Mouse (Mus musculus) spleen, postnatal 36 days (tissue): ENCODE data around the gene Mmp24.
A peak's percentile ranks its signal among the peaks of the same experiment; 100 is the strongest.

Experiments used
- DNase-seq, 2 experiments: peaks; one replicate each; pipeline ENCODE4 v3.0.0; 2022; ENCODE audit warnings: low spot score in 2 of 2, mixed read lengths in 1 of 2

Gene Mmp24

DNA sequence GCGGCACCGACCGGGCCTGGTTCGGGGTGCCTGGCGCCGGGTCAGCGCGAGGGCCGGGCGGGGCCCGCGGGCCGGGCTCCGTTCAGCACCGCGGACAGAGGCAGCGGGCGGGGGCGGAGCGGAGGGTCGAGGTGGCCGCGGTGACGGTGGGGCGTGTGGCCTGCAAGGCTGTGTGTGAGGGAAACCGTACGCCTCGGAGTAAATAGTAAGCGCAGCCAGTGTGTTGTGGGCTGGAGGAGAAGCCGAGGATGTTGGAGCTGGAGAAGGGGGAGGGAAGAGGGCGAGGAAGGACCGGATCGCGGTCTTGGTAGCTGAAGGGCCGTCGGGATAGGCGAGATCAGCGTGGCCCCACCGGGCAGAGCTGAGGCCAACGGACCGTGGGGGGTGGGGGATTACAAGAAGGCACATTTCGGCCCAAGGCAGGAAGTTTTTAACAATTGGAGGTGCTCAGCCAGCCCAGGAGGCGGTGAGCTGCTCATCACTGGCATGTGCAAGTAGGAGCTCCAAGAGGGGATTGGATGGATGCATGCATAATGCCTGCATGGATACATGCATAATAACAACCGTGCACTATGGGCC lies 632 bp downstream of the Mmp24 start:
- DNase-seq, result no peak

DNA sequence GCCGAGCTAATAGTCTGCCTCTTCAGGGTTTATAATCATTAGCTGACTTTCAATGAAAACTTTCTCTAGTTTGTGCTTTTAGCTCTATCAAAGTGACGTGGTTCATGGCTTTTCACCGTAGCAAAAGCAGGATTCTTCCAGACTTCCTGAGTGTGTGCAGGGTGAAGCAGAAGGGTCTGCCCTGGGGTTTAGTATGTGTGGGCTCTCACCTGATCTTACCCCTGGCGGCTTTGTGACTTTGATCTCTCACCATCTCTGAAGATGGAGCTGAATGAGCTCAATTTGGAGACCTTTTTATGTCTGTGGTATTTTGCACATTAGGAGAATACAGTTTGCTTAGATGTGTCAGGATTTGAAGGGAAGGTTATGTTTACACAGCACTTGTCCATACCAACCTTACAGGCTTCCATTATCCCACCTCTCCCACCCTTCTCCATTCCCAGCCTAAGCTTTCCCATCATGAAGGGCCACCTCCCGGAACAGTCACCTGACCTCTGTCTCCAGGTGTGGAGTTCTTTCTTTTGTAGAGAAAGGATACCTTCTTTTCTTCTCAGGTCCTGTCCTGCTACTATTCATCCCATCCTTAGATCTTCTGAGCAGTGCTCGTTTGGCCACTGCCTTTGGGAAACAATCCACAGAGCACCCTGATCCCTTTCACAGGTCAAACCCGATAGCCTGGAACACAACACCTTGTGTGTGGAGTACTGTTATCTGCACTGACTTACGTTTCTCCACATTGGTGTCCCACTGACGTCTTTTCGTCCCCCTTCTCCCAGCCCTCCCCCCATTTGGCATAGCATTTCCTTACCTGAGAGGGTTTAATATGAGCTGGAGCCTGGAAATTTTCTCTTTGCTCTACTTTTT lies 1.9 kb downstream of the Mmp24 start:
- DNase-seq, result no peak

DNA sequence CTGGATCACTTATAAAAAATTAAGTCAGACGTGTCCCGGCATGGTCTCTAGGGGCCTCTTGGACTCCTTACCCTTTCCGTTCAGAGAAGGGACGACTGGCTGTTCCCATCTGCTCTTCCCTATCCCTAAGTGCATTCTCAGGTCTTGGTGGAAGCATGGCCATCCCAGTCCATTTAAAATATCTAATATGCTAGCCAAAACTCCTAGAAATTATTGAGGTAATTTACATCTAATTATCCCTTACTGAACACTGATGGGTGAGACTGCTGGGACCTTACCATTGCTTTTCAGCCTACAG lies 2.5 kb downstream of the Mmp24 start:
- DNase-seq, result no peak

DNA sequence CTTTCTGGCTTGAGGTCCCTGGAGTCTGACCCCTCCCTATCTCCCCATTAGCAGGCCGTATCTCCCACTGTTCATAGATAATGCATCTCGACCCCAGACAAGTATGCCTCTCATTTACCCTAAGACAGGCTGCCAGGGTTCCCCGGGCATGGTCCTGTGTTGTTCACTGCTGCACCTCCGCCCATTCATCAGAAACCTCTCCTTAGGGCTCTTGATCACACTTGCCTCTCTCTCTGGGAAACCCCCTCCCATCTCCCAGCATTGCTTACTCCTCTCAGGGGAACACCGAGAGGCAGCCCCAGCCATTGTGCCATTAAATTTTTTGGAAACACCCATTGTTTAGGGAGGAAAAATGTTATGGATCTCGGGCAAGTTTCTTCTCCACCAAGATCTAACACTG lies 2.9 kb downstream of the Mmp24 start:
- DNase-seq, result no peak

DNA sequence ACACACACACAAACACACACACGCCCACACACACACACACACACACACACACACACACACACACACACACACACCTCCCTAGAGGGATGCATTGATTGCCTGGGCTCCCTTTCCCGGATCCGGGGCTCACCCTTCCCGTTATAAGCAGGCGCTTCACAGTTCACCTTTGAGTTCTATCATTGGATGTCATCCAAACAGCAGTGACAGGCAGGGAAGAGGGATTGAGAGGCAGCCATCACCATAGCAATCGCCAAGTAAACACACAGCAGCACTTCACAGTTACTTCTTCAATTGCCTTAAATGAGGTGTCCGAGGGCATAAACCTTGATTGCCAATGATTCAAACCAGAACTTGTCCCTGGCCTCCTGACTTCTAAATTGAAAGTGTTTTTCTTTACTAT lies 3.9 kb downstream of the Mmp24 start:
- no peak for DNase-seq

DNA sequence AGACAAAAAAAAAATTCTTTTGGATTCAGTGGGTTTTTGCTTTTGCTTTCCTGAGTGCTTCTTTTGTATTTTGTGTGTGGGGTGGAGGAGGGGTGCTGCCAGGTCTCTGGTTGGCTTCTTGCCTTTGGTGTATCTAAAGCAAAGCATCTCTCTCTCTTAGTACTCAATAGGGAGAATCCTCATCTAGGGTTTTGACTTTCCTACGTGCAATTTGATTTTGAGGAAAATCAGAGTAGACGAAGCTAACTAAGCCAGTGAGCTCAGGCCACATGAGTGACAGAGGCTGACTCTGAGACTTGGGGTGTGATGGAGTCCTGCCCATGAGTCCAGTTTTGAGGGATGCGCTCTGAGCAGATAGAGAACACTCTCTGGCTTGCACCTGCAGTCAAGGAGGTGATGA lies 4.4 kb downstream of the Mmp24 start:
- no peak for DNase-seq

DNA sequence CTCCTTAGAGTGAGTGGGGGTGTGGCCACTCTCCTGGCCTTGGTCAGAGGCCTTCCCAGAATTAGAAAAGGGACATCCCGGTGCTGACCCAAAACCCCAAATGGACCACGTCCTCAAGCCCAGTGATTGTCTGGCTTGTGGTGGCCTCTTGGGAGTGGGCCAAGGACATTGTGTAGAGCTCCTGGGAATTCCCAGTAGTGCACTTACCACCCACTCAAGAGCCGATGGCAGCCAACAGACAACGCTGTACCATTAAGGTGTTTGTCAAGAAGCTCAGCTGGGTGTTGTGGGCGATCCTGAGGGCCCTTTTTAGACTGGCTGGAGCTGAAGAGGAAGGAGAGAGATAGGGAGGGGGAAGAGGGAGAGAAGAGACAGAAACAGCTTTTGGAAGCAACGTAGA lies 9.4 kb downstream of the Mmp24 start:
- DNase-seq, result no peak

DNA sequence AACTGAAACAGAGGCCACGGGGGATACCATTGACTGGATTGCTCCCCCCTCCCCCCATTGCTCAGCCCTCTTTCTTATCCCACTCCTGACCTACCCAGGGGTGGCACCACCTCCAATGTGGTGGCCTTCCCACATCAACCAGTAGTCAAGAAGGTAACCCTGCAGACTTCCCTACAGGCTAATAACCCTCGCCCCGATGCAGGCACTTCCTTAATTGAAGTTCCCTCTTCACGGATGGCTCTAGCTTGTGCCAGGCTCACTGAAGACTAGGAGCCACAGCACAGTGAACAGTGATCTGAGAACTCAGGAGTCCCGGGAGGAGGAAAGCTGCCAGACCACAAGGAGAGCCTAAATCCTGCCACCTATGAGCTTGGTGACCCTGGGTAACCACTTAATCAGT lies 11.8 kb downstream of the Mmp24 start:
- no peak for DNase-seq

DNA sequence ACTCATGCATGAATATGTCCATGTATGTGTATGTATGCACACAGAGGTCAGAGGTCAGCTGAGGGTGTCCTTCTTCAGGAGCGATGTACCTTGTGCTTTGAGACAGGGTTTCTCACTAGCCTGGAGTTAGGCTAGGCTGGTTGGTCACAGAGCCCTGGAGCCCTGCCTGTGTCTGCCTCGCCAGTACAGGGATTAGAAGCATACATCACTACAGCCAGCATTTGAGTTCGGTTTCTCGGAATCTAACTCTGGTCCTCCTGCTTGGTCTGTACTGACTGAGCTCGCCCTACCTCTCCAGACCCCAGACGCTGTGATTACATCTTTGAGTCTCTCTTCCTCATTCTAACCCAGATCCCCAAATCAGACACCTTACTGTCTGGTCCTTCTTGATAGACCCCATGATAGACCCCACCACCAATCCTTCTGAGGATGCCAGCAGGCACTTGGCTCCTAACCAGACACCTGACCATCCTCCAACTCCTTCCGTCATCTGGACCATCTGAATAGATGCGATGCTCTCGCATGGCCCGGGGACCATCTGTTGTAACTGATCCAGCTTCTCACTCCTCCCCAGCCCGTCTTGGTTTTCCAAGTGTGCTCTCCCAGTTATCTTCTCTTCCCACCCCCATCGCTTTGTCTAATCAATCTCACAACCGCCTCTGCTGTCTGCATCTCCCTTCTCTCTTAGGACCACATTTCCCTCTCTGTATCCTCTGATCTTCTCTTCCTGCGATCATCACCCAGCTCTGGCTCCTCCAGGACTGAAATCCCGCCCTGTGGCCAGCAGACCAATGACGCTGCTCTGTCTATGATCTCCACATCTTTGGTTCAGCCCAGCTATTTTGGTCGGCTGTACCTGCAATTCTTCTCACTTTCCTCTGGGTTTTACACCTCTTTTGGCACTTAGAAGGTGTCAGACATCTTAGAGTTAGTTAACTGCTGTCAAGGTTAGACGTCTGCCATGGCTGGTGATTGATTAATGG lies 13.1 kb downstream of the Mmp24 start:
- DNase-seq, result no peak

DNA sequence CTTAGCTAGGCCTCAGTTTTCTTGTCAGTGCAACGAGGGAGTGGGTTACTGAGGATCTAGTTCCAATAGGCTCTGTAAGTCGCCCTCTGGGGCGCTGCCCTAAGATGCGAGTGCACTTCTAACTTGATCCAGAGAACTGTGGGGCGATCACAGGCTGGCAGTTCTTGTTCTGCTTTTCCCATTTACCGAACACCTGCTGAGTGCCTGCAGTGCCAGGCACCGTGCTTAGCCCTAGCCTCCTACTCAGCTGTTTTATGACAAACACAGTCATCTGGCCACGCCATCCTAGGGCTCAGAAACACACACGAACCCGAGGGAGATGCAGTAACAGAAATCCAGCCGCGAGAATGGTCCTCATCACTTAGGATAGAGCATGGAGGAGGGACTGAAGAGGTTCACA lies 17.8 kb downstream of the Mmp24 start:
- no peak for DNase-seq

DNA sequence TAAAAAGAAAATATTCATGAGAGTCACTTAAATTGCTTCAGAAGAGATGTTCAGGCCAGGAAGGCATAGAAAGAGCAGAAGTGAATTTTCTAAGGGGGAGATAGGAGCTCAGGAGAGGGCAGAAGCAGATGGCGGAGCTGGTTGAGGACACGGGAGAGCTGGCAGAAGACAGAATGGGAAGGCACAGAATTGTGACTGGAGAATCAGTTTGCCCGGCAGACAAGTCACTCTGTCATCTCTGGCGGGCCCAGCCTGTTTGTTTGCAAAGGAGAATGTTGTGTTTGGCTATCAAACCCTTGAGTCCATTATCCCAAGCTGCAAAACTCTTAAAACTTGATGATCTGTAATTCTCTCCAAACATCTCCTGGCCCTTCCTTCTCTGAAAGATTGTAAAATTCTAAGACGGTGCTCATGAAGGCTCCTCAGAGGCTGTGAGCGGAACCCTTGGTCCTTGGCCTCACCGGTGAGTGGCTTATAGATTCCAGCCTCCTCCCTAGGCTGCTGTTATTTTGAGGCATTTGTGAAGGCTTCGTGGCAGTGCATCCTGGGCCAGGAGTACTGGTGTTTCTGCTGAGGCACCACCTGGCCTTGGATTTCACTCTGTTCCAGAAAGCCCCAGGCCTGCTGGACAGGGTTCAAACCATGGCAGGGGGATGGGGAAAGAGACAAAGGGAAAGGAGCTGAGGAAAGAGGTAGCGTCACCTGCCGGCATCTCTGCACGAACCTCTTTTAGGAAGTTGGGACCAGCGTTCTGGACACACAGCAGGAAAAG lies 19.7 kb downstream of the Mmp24 start:
- no peak for DNase-seq

DNA sequence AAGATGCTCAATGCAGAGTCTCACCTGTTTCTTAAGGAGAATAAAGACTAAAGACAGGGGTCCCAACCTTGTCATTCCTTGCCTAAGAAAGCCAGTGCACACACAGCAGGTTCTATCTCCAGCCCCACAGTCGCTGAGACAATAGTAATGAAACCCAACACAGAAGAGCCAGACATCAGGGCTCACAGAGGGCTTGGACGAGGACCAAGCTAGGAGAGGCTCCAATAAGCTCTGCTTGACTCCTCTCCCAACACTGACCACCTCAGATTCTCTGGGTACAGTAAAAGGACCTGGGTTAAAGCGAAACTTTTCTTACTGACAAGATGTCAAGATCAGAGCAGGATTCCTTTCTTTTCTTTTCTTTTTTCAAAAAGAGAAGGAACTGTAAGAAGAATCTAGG lies 23.5 kb downstream of the Mmp24 start:
- DNase-seq, result no peak

DNA sequence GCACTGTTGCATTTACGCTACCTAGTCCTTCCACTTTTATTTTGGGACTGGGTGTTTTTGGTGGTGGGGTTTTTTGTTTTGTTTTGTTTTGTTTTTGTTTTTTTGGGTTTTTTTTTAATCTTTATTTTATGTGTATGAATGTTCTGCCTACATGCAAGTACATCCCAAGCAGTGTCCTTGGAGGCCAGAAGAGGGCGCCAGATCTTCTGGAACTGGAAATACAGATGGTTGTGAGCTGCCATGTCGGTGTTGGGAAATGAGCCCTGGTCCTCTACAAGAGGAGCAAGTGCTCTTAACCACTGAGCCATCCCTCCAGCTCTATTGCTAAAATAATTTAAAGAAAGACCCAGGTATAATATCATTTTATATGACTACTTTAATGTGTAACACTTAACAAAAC lies 27.6 kb downstream of the Mmp24 start:
- DNase-seq, result no peak

DNA sequence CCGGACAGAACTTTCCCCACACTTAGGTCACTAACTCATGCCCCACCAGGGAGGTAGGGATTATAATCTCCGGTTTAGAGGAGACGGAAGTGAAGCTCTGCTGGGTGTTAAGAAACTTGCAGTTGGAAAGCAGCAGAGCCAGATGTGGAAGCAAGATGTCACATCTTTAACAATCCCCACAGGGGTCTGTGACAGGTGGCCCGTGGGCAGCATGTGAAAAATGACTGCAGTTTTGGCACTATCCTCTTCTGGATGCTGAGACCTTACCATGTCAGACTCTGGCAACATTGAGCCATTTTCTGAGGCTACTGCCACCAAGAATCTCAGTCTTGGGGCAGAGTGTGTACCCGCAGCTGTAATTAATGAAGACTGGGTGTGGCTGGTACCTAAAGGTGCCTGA lies 28.9 kb downstream of the Mmp24 start:
- no peak for DNase-seq

DNA sequence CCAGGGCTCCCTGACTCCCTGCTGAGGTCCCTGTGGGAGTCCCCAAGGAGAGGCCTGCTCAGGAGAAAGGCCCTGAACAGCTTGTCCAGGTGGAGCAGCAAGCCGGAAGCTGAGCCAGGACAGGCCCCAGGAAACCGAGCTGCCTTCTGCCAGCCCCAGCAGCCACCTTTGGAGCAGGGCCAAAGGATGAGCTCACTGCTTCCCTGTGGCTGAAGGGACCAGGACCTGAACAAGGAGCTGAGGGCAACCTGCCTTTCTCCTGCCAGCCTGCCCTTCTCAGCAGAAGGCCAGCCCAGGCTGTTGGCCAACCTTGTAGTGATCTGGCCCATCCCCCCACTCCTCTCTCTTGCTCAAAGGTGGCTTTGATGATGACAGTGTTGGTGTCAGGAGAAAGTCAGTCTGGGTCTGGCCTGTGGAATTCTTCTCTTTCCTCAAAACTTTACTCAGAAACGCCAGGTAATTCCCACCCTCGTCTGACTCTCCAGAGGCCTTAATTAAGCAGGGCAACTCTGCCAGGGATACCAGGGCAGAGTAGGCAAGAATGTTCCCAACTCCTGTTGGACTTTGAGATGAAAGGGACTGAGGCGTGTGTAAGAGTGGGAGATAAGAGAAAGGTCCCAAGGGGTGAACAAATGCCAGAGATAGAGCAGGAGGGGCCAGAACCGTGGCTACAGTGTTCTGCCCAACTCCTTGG lies 30.2 kb downstream of the Mmp24 start:
- no peak for DNase-seq

DNA sequence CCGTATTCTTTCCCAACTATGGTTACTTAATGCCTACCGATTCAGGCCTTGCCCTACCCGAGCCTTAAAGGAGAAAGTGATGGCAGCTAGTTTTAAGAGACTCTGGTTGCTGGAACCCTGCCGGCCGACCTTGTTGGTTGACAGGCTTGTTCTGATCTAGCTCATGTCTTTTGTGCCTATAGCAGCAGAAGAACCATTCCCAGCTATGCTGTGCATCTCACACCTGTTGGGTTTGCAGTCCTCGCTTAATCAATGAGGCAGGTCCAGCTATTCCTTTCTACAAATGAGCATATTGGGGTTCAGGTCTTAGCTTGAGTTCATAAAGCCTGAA lies 30.7 kb downstream of the Mmp24 start:
- no peak for DNase-seq

DNA sequence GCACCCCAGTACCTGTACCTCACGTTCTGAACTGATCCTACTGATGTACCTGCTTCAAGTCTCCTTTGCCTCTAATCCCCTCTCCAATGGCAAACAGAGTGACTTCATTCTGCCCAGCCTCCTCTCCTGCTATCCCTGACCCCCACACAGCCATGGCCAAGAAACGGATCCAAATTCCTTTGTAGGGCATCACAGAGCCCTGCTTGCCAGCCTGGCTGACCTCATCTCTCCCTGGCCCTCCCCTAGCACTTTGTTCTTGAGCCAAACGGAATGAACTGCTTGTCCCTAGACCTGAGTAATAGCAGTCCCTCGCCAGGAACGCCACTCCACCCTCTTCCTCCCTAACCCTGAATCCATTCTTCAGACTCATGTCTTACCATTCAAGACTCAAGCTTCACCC lies 31.4 kb downstream of the Mmp24 start:
- no peak for DNase-seq

DNA sequence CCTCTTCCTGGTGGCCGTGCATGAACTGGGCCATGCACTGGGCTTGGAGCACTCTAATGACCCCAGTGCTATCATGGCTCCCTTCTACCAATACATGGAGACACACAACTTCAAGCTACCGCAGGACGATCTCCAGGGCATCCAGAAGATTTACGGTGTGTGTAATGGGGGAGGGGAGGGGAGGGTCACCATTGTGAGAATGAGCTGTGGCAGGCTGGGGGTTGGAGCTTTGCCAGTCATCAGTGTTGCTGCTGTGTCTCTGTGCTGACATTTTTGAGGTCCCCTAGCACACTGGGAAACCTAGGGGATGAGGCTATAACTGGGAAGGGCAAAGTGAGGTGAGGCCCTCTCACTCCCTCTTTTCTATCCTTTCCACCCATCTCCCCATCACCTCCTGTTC lies 32.3 kb downstream of the Mmp24 start:
- DNase-seq, result no peak

DNA sequence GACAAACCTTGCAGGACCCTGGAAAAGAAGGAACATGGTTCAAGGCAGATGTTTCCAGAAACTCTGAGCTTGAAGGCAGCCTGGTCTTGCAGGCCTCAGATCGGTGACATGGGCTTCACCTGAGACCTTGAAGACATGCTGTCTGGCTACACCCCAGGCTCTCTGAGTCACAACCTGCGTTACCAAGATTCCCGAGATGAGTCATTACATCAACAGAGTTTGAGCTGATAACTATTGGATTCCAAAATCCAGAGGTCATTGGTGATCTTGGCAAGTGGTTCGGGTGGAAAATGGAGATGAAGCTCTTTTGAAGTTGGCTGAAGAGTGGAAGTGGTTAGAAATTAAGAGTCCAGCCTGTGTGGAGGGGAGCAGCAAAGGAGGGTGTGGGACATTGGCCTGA lies 34.5 kb downstream of the Mmp24 start:
- DNase-seq, result no peak

DNA sequence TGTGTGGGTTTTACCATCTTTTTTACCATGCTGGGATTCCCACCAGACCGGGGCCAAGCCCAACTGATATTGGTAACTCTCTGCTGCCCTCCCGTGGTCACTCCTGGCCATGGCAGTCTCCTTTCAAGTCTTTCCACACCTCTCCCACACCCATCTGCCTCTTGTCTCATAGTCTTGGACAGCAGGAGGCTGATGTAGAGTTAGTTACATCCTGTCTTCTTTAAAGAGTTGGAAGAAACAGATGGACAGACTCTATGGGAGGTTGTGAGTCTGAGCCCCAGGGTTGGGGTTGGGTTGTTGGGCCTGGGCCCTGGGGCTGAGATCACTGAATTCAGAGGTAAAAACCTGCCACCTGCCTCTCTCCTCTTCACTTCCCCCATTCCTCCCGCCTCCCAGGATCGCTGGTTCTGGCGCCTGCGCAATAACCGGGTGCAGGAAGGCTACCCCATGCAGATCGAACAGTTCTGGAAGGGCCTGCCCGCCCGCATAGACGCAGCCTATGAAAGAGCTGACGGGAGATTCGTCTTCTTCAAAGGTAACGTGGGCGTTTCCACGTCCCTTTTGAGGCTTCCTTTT lies 36.8 kb downstream of the Mmp24 start:
- peak; percentile 51 to 67 for DNase-seq

DNA sequence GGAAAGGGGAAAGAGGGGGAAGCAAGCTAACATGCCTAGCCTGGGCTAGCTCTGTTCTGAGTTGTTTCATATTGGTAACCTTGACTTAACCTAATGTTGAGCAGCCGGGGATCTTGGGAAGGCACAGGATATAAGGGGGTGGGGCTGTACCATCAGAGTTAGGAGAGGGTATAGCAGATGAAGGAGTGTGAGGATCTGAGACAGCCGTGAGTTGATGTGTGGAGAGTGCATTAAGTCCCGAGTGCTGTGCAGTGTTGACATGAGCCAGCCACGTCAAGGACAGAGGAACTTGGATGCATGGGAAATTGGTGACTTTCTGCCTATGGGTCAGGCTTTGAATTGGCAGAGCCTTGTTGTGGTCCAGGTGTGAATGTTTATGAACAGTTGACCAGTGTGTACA lies 37.5 kb downstream of the Mmp24 start:
- no peak for DNase-seq
